Mouse (Mus musculus) liver, postnatal 0 days (tissue): Measurements from ENCODE around the gene Tacstd2.

ENCODE experiments used
- CTCF ChIP-seq: sonication (generic); IDR thresholded peaks from 2 replicates; pipeline ENCODE4 v1.5.1; 2016; ENCODE audit warnings: antibody characterized with exemption, low read depth
- EP300 ChIP-seq: IDR thresholded peaks from 2 replicates; pipeline ENCODE4 v1.6.1; 2016; ENCODE audit warnings: antibody characterized with exemption, low read depth, mild to moderate bottlenecking

GRCm38 (mm10) chr6:67491755-67492154 lies 43.8 kb downstream of the Tacstd2 start, which contains the start of gene Il23r:
- TF ChIP-seq CTCF, result no peak
- TF ChIP-seq EP300, result no peak
